Mouse (Mus musculus) right cerebral cortex, adult 18-20 months (tissue): ENCODE measurements around the gene Dapl1.

Source experiments
- DNase-seq: peaks from one replicate; pipeline ENCODE4 v3.0.0; 2022; ENCODE audit warnings: mixed read lengths

Gene Dapl1

DNA sequence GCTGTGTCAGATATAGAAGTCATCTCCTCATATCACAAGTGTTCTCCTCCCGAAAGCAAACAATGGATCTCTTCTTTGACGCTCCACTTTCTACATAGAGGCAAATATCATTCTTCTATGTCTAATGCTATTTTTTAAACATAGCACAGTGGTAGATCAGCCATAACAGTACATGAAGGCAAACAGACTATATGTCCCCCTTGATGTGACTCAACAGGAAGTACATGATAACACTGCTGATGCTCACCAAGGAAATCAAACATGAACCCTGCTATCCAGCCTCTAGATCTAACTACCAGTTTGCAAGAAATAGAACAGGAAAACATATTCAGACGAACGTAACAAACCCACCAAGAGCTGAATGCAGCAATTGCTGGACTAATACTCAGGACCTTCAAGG, 10.1 kb upstream of the Dapl1 start:
- DNase-seq: no peak

DNA sequence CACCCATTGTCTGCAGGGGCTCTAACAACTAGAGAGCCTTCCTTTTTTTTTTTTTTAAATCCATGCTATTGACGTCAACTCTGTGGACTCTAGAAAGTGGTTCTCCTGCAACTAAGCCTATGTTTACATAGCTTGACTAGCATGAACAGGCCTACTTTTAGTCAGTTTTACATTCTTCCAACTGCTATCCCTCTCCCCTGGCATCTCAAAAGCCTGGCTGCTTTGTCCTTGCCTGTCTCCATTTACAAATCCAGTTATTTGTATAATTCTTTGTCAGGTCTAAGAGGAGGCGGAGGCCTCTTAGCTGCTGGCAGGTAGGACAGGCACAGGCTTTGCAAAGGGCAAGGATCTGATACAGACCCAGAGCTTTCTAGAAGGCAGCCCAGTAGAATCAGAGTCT, 627 bp downstream of the Dapl1 start:
- DNase-seq: no peak

- DNase-seq: no peak
Measured at GRCm38 (mm10) chr2:59485657-59486056, 1.2 kb downstream of the Dapl1 start.

DNA sequence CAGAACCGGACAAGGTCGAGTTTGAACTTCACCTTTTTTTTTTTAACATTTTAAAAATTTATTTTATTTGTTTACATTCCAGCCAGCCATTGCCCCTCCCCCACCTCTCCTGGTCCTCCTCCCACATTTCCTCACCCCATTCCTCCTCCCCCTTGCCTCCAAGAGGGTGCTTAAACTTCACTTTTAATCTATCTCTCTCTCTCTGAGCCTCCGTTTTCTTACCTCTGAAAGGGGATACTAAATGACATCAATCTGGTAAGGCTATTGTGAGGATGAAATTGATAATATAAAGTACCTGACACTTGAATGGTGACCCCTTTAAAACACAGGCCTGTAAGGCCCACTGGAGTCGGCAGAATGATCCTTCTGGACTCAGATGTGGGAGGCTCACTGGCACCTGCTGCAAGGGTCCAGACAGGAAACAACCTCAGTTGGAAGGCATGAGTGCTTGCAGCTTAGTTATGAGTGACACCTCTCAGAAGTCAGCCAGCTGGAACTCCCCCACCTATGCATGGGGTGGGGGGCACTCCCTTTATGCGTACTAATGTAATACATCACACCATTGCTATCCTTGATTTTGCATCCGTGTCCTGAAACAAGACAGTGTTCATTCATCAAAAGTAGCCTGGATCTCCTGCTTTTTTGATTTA, 1.9 kb downstream of the Dapl1 start:
- DNase-seq: no peak

DNA sequence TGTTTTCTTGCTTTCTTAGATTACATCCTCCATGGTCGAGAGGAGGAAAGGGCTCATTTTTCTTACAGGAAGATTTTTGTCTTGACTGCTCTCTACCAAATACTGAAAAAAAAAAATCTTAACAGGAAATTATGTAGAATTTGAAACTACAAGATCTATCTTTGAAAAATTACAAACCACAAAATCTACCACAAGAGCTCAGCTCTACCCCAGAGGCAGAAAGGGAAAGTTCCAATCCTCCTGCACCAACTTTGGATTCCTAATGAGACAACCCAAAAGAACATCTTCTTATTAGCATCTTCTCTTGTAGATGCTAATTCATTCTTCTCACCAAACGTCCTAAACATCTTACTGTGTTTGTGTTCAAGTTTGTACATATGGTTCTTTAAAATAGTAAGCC, 3.8 kb downstream of the Dapl1 start:
- DNase-seq: no peak

DNA sequence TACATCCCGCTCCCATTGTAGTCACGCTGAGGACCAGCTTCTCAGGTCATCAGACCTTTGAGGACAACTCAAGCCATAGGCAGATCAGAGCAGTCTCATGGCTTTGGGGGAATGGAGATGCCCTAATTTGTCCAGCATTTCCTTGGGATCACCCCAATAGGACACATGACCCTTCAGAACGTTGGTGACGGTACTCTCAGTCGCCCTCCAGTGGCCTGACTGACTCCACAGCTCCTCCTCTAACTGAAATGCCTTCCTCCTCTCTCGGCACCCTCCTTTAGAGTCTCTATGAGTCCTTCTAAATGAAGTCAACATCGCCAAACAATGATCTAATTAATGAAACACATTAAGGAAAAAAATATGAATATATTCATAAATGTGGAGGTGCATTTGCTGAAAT, 5.9 kb downstream of the Dapl1 start:
- DNase-seq: no peak

DNA sequence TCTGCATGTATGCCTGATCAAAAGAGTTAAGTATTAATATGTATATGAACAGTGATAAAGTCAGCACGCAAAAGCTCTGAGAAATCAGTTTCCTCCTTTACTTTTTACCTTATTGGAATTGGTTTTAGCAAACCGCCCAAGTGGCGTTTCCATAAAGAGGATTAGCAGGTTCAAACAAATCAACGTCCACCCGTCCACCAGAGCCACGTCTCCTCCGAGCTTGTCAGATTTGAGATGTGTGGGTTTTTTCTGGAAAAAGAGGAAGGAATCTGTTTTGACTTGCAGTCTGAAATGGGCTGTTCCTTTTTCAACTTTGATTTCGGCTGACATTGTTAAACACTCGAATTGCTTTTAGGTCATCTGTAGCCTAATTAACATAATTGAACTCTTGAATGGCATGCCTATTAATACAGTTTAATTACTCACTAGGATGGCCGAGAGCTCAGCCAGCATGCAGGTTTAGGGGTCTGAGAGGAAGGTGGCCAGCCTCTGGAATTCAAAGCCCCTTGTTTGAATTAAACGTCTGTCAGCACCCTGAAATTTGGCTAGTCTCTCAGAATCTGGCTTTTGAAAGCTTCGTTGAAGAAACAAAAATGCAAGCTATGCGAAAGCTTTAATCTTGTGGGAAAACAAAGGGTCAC, 9.1 kb downstream of the Dapl1 start:
- DNase-seq: no peak

GRCm38 (mm10) chr2:59499146-59499545, 14.7 kb downstream of the Dapl1 start:
- DNase-seq: no peak

DNA sequence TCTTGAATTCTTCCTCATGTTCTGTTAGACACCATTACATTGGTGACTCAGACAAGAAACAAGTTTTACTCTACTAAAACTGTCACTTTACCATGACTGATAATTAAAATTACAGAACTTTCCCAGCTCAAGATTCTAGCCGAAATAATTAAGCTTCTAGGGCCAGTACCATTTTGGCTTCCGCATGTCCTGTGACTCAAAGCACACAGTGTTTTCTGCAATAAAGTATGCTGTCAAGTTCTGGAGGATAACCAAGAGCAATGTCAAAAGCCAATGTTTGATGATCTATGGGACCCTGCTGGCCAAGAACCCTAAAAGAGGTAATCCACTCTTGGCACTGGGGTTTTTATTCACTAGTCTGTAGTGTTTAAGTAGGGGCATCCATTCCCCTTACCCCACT, 15.3 kb downstream of the Dapl1 start:
- no peak for DNase-seq

- DNase-seq: no peak
Measured at GRCm38 (mm10) chr2:59509061-59509460, 24.6 kb downstream of the Dapl1 start.

DNA sequence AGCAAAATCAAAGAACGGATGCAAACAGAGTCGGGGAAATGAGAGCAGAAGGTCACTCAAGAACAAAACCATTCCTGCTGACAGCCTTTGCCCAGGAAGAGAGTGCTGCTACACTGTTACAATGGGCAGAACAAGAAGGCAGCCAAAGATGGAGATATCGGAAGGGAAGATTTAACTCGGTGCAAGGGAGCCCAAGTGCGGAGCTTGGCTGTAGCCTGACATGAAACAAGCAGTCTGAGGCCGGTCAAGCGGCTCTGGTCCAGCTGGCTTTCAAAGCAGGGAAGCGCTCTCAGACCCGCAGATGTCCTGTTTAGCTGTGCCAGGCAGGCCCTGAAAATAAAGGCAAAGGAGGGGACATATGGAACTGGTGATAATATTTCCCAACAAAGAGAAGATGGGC, 26.0 kb downstream of the Dapl1 start:
- DNase-seq: no peak

DNA sequence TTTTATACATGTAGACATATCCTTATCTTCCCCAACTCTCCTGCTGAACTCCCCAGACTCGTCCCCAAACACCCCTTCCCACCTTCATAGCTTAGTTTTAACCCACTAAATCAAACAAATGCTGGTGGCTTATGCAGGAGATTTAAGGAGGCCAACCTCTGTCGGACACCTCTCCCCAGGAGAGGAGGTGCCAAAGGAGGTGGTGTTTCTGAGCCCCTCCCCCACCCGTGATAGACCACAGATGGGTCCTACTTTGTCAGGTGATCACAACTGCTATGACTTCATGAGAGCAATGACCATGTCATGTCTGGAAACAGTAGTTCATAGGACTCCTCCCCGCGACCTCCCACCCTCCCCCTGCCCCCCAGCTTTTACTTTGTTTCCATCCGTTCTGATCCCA, 26.4 kb downstream of the Dapl1 start:
- no peak for DNase-seq

GRCm38 (mm10) chr2:59520663-59521062, 36.2 kb downstream of the Dapl1 start:
- no peak for DNase-seq

- DNase-seq: peak; percentile 73
Measured at GRCm38 (mm10) chr2:59522079-59522684, 37.7 kb downstream of the Dapl1 start.

GRCm38 (mm10) chr2:59523526-59523925, 39.1 kb downstream of the Dapl1 start:
- no peak for DNase-seq

DNA sequence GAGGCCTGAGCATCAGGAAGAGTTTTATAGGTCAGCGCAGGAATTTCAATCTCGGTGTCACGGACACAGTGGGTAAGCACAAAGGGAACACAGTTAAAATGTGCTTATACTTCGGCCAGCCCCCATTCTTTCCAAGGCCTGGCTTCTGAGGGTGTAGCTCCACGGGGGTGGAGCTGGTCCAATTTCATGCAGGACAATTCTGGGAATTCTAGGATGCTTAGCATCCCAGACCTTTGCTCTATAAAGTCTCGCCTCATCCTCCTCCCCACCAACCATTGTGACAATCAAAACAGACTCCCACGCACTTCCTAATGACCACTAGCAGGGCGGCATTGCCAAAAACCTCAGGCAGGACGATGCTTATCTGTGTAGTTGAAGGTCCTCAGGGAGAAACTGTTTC, 42.4 kb downstream of the Dapl1 start:
- DNase-seq: no peak

DNA sequence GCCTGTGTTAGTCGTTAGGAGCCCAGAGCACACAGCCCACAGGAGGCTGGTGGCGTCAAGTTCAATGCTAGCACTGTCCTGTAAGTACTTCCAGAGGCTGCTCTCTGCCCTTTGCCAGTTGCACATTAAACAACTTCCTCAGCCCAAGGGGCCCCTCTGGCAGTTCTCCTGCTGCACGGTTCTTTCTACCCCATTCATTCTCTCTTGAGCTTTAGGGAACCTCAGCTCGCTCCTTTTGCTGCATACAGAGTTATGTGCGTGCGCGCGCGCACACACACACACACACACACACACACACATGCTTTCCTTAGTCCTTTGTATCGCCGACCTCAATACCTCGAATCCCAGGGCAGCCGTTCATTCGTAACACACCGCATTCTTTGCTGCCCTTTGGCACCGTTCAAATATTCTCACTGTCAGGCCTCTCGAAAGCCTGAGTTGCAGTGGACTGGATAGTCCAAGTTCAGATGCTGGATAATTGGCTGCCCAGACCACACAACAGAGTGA, 45.2 kb downstream of the Dapl1 start:
- no peak for DNase-seq

GRCm38 (mm10) chr2:59530811-59531210, 46.4 kb downstream of the Dapl1 start:
- DNase-seq: peak; percentile 82

DNA sequence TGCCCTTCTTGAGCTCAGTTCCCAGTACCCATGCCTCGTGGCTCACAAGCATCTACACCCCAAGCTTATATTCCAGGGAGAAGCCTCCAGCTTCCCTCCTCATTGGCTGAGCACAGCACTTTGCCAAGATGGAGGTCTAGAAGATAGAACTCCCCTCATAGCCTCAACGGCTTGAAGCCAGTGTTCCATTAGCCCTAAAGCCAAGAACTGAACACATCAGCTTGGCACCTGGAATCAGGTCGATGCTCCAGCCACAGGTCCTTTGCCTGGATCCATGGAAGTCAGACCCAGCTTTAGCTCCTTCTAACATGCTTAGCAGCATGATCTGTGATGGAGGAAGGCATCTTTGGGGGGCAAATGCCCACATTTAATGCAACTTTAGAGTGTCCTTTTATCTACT, 48.5 kb downstream of the Dapl1 start:
- DNase-seq: no peak

GRCm38 (mm10) chr2:59533504-59533903, 49.1 kb downstream of the Dapl1 start:
- peak; percentile 49 for DNase-seq

GRCm38 (mm10) chr2:59533971-59534748, 49.7 kb downstream of the Dapl1 start:
- DNase-seq: peak; percentile 43

- no peak for DNase-seq
Measured at GRCm38 (mm10) chr2:59536958-59537357, 52.5 kb downstream of the Dapl1 start.

GRCm38 (mm10) chr2:59538031-59538430, 53.6 kb downstream of the Dapl1 start:
- DNase-seq: peak; percentile 23

GRCm38 (mm10) chr2:59539796-59540195, 55.3 kb downstream of the Dapl1 start:
- no peak for DNase-seq
